Mouse (Mus musculus): ENCODE results near the gene Phrf1. TPM values are rescaled to one million over a fixed set of nuclear protein-coding genes. Genes with fewer than 3 reads are reported as not detected.
A peak's percentile ranks its signal among the peaks of the same experiment; 100 is the strongest.

The Phrf1 gene
- polyA plus RNA-seq, 1 experiment = 99.9 TPM

DNA sequence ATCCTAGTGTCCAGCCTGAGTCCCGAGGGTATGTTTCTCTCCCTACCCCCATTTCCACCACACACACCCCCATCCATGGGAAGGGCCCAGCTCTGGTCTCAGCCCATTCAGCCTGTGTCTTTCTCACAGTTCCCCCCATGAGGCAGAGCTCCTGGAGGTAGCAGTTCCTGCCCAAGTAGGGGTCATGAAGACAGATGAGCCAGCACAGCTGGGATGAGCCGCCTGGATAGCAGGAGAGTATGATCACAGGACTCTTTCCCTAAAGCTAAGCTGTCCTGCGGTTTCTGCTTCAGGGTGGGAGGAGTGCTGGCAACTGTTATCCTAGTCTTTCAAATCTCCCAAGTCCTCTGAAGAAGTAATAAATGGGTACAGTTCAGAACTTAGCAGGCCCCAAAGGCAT, 10.4 kb upstream of the Phrf1 start:
- H3K27me3 ChIP-seq (ENCODE audit: control insufficient read depth, insufficient read depth, low read length, poor library complexity, severe bottlenecking) = no peaks in the 10 kb centered on the region
- H3K4me3 ChIP-seq (ENCODE audit: low read depth, low read length) = no peak overlapping the region
- no peak for TF ChIP-seq CTCF (IDR thresholded peaks at IDR 0.05; ENCODE audit: low read depth, low read length)
- no peak for TF ChIP-seq POLR2A (IDR thresholded peaks at IDR 0.05; ENCODE audit: insufficient read depth, low read length)
- no peak for TF ChIP-seq EP300 (IDR thresholded peaks at IDR 0.05; ENCODE audit: insufficient read depth, low read depth, low read length)
- H3K27ac ChIP-seq (ENCODE audit: insufficient read depth, low read length) = no peak overlapping the region
- H3K9ac ChIP-seq (ENCODE audit: low read depth, poor library complexity, severe bottlenecking) = no peak overlapping the region
- H3K4me1 ChIP-seq (ENCODE audit: control insufficient read depth, insufficient read depth, low read length) = peaks cover 8% of the 10 kb centered on the region
- no peaks in the 10 kb centered on the region for H3K9me3 ChIP-seq (replicated peaks; ENCODE audit: control insufficient read depth, insufficient read depth, low read length, poor library complexity, severe bottlenecking)
- 0 out of 2 replicates have a peak, but pooled peaks cover 5% of the 10 kb centered on the region for H3K36me3 ChIP-seq (ENCODE audit: control insufficient read depth, insufficient read depth, low read length, poor library complexity, severe bottlenecking)

DNA sequence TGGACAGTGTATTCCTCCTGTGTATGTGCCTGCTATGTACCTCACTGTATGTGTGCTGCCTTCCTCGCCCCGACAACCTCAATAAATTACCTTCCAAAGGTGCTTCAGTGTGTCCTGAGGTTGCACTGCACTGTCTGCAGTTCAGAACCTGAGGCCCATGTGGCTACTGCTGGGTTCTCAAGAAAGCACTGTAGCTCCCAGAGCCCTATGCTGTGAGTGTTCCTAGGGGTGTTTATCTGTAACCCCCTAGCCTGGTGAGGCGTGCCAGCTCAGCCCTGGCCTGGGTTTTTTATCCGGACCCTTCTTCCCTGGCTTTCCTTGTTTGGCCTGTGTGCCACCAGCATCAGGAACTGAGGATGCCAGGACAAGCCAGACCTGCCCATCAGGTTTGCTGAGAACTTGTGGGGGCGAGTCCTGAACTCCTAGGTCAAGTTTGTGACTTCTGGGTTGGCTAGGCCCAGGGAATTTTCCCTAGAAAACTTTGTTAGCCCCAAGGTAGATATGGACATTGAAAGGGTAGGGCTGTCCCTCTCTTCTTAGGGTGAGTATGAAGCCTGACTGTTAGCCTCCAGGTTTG, 9.9 kb upstream of the Phrf1 start:
- TF ChIP-seq EP300 (IDR thresholded peaks at IDR 0.05; ENCODE audit: insufficient read depth, low read depth, low read length) (no peak), CTCF (IDR thresholded peaks at IDR 0.05; ENCODE audit: low read depth, low read length) (no peak), POLR2A (IDR thresholded peaks at IDR 0.05; ENCODE audit: insufficient read depth, low read length) (no peak)
- Histone ChIP-seq H3K9me3 (replicated peaks; ENCODE audit: control insufficient read depth, insufficient read depth, low read length, poor library complexity, severe bottlenecking) (no peaks in the 10 kb centered on the region), H3K36me3 (ENCODE audit: control insufficient read depth, insufficient read depth, low read length, poor library complexity, severe bottlenecking) (0 out of 2 replicates have a peak, but pooled peaks cover 5% of the 10 kb centered on the region), H3K4me1 (ENCODE audit: control insufficient read depth, insufficient read depth, low read length) (peaks cover 6% of the 10 kb centered on the region), H3K27me3 (ENCODE audit: control insufficient read depth, insufficient read depth, low read length, poor library complexity, severe bottlenecking) (no peaks in the 10 kb centered on the region), H3K4me3 (ENCODE audit: low read depth, low read length) (no peak overlapping the region), H3K27ac (ENCODE audit: insufficient read depth, low read length) (peak overlapping the region; percentile 43; the same call in 1 of the 2 replicates), H3K9ac (ENCODE audit: low read depth, poor library complexity, severe bottlenecking) (no peak overlapping the region)

- TF ChIP-seq POLR2A (IDR thresholded peaks at IDR 0.05; ENCODE audit: insufficient read depth, low read length) (no peak), CTCF (IDR thresholded peaks at IDR 0.05; ENCODE audit: low read depth, low read length) (no peak), EP300 (IDR thresholded peaks at IDR 0.05; ENCODE audit: insufficient read depth, low read depth, low read length) (peak; percentile 94)
Measured at GRCm38 (mm10) chr7:141219558-141220099, 9.0 kb upstream of the Phrf1 start.

DNA sequence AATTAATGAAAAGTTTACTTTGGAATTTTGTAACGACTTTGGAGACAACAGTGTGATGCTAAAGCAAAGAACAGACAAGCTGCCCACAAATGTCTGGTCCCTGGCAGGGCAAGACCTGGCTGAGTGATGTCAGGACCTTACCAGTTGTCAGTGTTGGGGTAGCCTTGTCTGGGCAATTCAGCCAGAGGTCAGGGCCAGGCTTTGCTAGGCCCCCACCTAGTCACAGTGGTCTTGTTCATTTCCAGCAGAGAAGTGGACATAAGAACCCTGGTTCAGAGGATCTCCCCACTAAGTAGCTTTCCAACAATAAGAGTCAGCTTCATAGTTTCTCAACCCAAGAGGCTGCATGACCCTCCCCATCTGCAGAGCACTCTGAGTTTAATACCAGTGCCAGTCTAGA, 8.2 kb upstream of the Phrf1 start:
- 0 out of 2 replicates have a peak, but pooled peaks cover 5% of the 10 kb centered on the region for H3K36me3 ChIP-seq (ENCODE audit: control insufficient read depth, insufficient read depth, low read length, poor library complexity, severe bottlenecking)
- no peak overlapping the region for H3K27ac ChIP-seq (ENCODE audit: insufficient read depth, low read length)
- TF ChIP-seq CTCF (IDR thresholded peaks at IDR 0.05; ENCODE audit: low read depth, low read length) (no peak), POLR2A (IDR thresholded peaks at IDR 0.05; ENCODE audit: insufficient read depth, low read length) (no peak), EP300 (IDR thresholded peaks at IDR 0.05; ENCODE audit: insufficient read depth, low read depth, low read length) (no peak)
- no peaks in the 10 kb centered on the region for H3K27me3 ChIP-seq (ENCODE audit: control insufficient read depth, insufficient read depth, low read length, poor library complexity, severe bottlenecking)
- no peaks in the 10 kb centered on the region for H3K9me3 ChIP-seq (replicated peaks; ENCODE audit: control insufficient read depth, insufficient read depth, low read length, poor library complexity, severe bottlenecking)
- H3K9ac ChIP-seq (ENCODE audit: low read depth, poor library complexity, severe bottlenecking) = no peak overlapping the region
- peak overlapping the region; percentile 71 for H3K4me3 ChIP-seq (ENCODE audit: low read depth, low read length)
- peaks cover 6% of the 10 kb centered on the region for H3K4me1 ChIP-seq (ENCODE audit: control insufficient read depth, insufficient read depth, low read length)

More at GRCm38 (mm10) chr7:141219558-141220099, 9.0 kb upstream of the Phrf1 start:
- no peaks in the 10 kb centered on the region for H3K9me3 ChIP-seq (replicated peaks; ENCODE audit: control insufficient read depth, insufficient read depth, low read length, poor library complexity, severe bottlenecking)
- peak overlapping the region; percentile 43; the same call in 1 of the 2 replicates for H3K27ac ChIP-seq (ENCODE audit: insufficient read depth, low read length)
- 0 out of 2 replicates have a peak, but pooled peaks cover 5% of the 10 kb centered on the region for H3K36me3 ChIP-seq (ENCODE audit: control insufficient read depth, insufficient read depth, low read length, poor library complexity, severe bottlenecking)
- peak overlapping the region; percentile 12; the same call in 1 of the 2 replicates for H3K4me3 ChIP-seq (ENCODE audit: low read depth, low read length)
- H3K9ac ChIP-seq (ENCODE audit: low read depth, poor library complexity, severe bottlenecking) = no peak overlapping the region
- H3K27me3 ChIP-seq (ENCODE audit: control insufficient read depth, insufficient read depth, low read length, poor library complexity, severe bottlenecking) = no peaks in the 10 kb centered on the region
- peaks cover 6% of the 10 kb centered on the region for H3K4me1 ChIP-seq (ENCODE audit: control insufficient read depth, insufficient read depth, low read length)

- Histone ChIP-seq H3K4me1 (ENCODE audit: control insufficient read depth, insufficient read depth, low read length) (peaks cover 6% of the 10 kb centered on the region), H3K9ac (ENCODE audit: low read depth, poor library complexity, severe bottlenecking) (peak overlapping the region; percentile 21), H3K4me3 (ENCODE audit: low read depth, low read length) (peak overlapping the region; percentile 71), H3K36me3 (ENCODE audit: control insufficient read depth, insufficient read depth, low read length, poor library complexity, severe bottlenecking) (0 out of 2 replicates have a peak, but pooled peaks cover 5% of the 10 kb centered on the region), H3K9me3 (replicated peaks; ENCODE audit: control insufficient read depth, insufficient read depth, low read length, poor library complexity, severe bottlenecking) (no peaks in the 10 kb centered on the region), H3K27ac (ENCODE audit: insufficient read depth, low read length) (no peak overlapping the region), H3K27me3 (ENCODE audit: control insufficient read depth, insufficient read depth, low read length, poor library complexity, severe bottlenecking) (no peaks in the 10 kb centered on the region)
- TF ChIP-seq CTCF (IDR thresholded peaks at IDR 0.05; ENCODE audit: low read depth, low read length) (no peak), POLR2A (IDR thresholded peaks at IDR 0.05; ENCODE audit: insufficient read depth, low read length) (peak; percentile 82), EP300 (IDR thresholded peaks at IDR 0.05; ENCODE audit: insufficient read depth, low read depth, low read length) (0 out of 2 replicates have a peak, but pooled peaks have one; percentile 40)
Measured at GRCm38 (mm10) chr7:141221249-141222125, 7.1 kb upstream of the Phrf1 start.
